Mouse (Mus musculus) MEL (cell line): Measurements from ENCODE around the gene Otof. TPM values are rescaled to one million over a fixed set of nuclear protein-coding genes. Genes with fewer than 3 reads are reported as not detected.

Source experiments
- DNase-seq: peaks from one replicate; pipeline ENCODE4 v3.0.0; 2011; ENCODE audit warnings: low read depth, low spot score
- H3K27ac ChIP-seq: 2 replicates; pipeline ENCODE4 v1.5.1; 2012; ENCODE audit warnings: low read depth, mild to moderate bottlenecking, control low read depth, low read length, moderate library complexity; ENCODE audit not compliant: control insufficient read depth
- H3K27me3 ChIP-seq, 2 experiments: fragments of 150-350 bp in 1 of 2; sonication (generic) in 1 of 2; 2 replicates each; pipeline ENCODE4 v1.6.1; 2012; ENCODE audit warnings: low read length in 2 of 2, mild to moderate bottlenecking in 2 of 2, improper control_type of control experiment in 1 of 2, moderate library complexity in 1 of 2; ENCODE audit not compliant: insufficient read depth in 2 of 2, control insufficient read depth in 1 of 2
- H3K36me3 ChIP-seq, 2 experiments: 2 replicates each; pipeline ENCODE4 v1.6.1; 2012 to 2014; ENCODE audit warnings: low read length in 2 of 2, improper control_type of control experiment in 1 of 2, inconsistent platforms in 1 of 2, mild to moderate bottlenecking in 1 of 2; ENCODE audit not compliant: insufficient read depth in 2 of 2, control insufficient read depth in 1 of 2
- H3K4me1 ChIP-seq, 2 experiments: fragments of 150-350 bp in 1 of 2; sonication (generic) in 1 of 2; 2 replicates each; pipeline ENCODE4 v1.6.1; 2012; ENCODE audit warnings: low read length in 2 of 2, improper control_type of control experiment in 1 of 2, mild to moderate bottlenecking in 1 of 2; ENCODE audit not compliant: insufficient read depth in 2 of 2, control insufficient read depth in 1 of 2
- H3K4me3 ChIP-seq, 2 experiments: fragments of 150-350 bp in 1 of 2; sonication (generic) in 1 of 2; 2 replicates each; pipeline ENCODE4 v1.5.1; 2012; ENCODE audit warnings: low read depth in 2 of 2, low read length in 2 of 2, mild to moderate bottlenecking in 2 of 2, moderate library complexity in 2 of 2, control low read depth in 1 of 2, improper control_type of control experiment in 1 of 2; ENCODE audit not compliant: control insufficient read depth in 1 of 2, insufficient read depth in 1 of 2
- H3K79me2 ChIP-seq: 2 replicates; pipeline ENCODE4 v1.6.1; 2012; ENCODE audit warnings: mild to moderate bottlenecking, low read length, moderate library complexity; ENCODE audit not compliant: control insufficient read depth, poor library complexity, insufficient read depth
- H3K9ac ChIP-seq: 2 replicates; pipeline ENCODE4 v1.6.1; 2012; ENCODE audit warnings: low read depth, mild to moderate bottlenecking, control low read depth, low read length, moderate library complexity; ENCODE audit not compliant: control insufficient read depth, poor library complexity, severe bottlenecking
- H3K9me3 ChIP-seq: fragments of 150-350 bp; sonication (generic); replicated peaks from 2 replicates; pipeline ENCODE4 v1.6.1; 2012; ENCODE audit warnings: mild to moderate bottlenecking, low read length, improper control_type of control experiment, moderate library complexity; ENCODE audit not compliant: insufficient read depth
- BHLHE40 ChIP-seq: IDR thresholded peaks from 2 replicates; pipeline ENCODE4 v1.6.1; 2012; ENCODE audit warnings: low read depth, mild to moderate bottlenecking, inconsistent platforms, low read length, improper control_type of control experiment, borderline replicate concordance
- CHD1 ChIP-seq: IDR thresholded peaks from 2 replicates; pipeline ENCODE4 v1.6.1; 2012; ENCODE audit warnings: low read depth, mild to moderate bottlenecking, inconsistent platforms, low read length, improper control_type of control experiment
- CTCF ChIP-seq, 3 experiments: IDR thresholded peaks in 2 of 3; conservative IDR thresholded peaks in 1 of 3; 2 replicates each; pipeline ENCODE4 v1.5.1; 2011 to 2012; ENCODE audit warnings: low read length in 3 of 3, low read depth in 2 of 3, mild to moderate bottlenecking in 2 of 3, improper control_type of control experiment in 1 of 3, inconsistent platforms in 1 of 3, mixed read lengths in 1 of 3, moderate library complexity in 1 of 3; ENCODE audit not compliant: control insufficient read depth in 1 of 3, insufficient read depth in 1 of 3, poor library complexity in 1 of 3, severe bottlenecking in 1 of 3
- GATA1 ChIP-seq: IDR thresholded peaks from 2 replicates; pipeline ENCODE4 v1.6.1; 2011; ENCODE audit warnings: low read depth, low read length, improper control_type of control experiment
- JUND ChIP-seq: IDR thresholded peaks from 2 replicates; pipeline ENCODE4 v1.6.1; 2011; ENCODE audit warnings: low read depth, mild to moderate bottlenecking, improper control_type of control experiment, low read length
- MAFK ChIP-seq: IDR thresholded peaks from 2 replicates; pipeline ENCODE4 v1.6.1; 2011; ENCODE audit warnings: low read depth, mild to moderate bottlenecking, low read length, improper control_type of control experiment, borderline replicate concordance
- MAX ChIP-seq: IDR thresholded peaks from 2 replicates; pipeline ENCODE4 v1.6.1; 2011; ENCODE audit warnings: low read length, improper control_type of control experiment
- MAZ ChIP-seq: IDR thresholded peaks from 2 replicates; pipeline ENCODE4 v1.6.1; 2012; ENCODE audit warnings: low read depth, mild to moderate bottlenecking, inconsistent platforms, low read length, improper control_type of control experiment
- MYC ChIP-seq: IDR thresholded peaks from 2 replicates; pipeline ENCODE4 v1.6.1; 2011; ENCODE audit warnings: low read depth, mild to moderate bottlenecking, low read length, improper control_type of control experiment, moderate library complexity
- NRF1 ChIP-seq: IDR thresholded peaks from 2 replicates; pipeline ENCODE4 v1.6.1; 2014; ENCODE audit warnings: low read depth, mild to moderate bottlenecking, inconsistent platforms, low read length, improper control_type of control experiment, moderate library complexity; ENCODE audit not compliant: poor library complexity, insufficient read depth, severe bottlenecking
- POLR2A ChIP-seq, 2 experiments: IDR thresholded peaks; 2 replicates each; pipeline ENCODE4 v1.6.1; 2011 to 2012; ENCODE audit warnings: low read length in 2 of 2, mild to moderate bottlenecking in 2 of 2, control low read depth in 1 of 2, improper control_type of control experiment in 1 of 2, low read depth in 1 of 2, moderate library complexity in 1 of 2; ENCODE audit not compliant: control insufficient read depth in 1 of 2, insufficient read depth in 1 of 2, poor library complexity in 1 of 2
- POLR2AphosphoS5 ChIP-seq: IDR thresholded peaks from 2 replicates; pipeline ENCODE4 v1.6.1; 2012; ENCODE audit warnings: low read depth, borderline replicate concordance, mild to moderate bottlenecking, inconsistent platforms, low read length, moderate library complexity, mixed read lengths
- RAD21 ChIP-seq: IDR thresholded peaks from 2 replicates; pipeline ENCODE4 v1.6.1; 2011; ENCODE audit warnings: mild to moderate bottlenecking, low read depth, low read length, improper control_type of control experiment
- RCOR1 ChIP-seq: IDR thresholded peaks from 2 replicates; pipeline ENCODE4 v1.6.1; 2012; ENCODE audit warnings: low read depth, mild to moderate bottlenecking, inconsistent platforms, low read length, improper control_type of control experiment
- SIN3A ChIP-seq: IDR thresholded peaks from 2 replicates; pipeline ENCODE4 v1.6.1; 2012; ENCODE audit warnings: low read length, improper control_type of control experiment, inconsistent platforms
- SMC3 ChIP-seq: IDR thresholded peaks from 2 replicates; pipeline ENCODE4 v1.6.1; 2011; ENCODE audit warnings: low read depth, low read length, improper control_type of control experiment
- TCF12 ChIP-seq: IDR thresholded peaks from 2 replicates; pipeline ENCODE4 v1.6.1; 2014; ENCODE audit warnings: low read depth, mild to moderate bottlenecking, inconsistent platforms, low read length, improper control_type of control experiment, moderate library complexity
- UBTF ChIP-seq: IDR thresholded peaks from 2 replicates; pipeline ENCODE4 v1.6.1; 2012; ENCODE audit warnings: low read depth, mild to moderate bottlenecking, inconsistent platforms, low read length, improper control_type of control experiment, moderate library complexity, borderline replicate concordance; ENCODE audit not compliant: insufficient read depth
- USF2 ChIP-seq, 2 experiments: IDR thresholded peaks; 2 replicates each; pipeline ENCODE4 v1.6.1; 2011 to 2012; ENCODE audit warnings: improper control_type of control experiment in 2 of 2, low read length in 2 of 2, borderline replicate concordance in 1 of 2, inconsistent platforms in 1 of 2, low read depth in 1 of 2, mild to moderate bottlenecking in 1 of 2; ENCODE audit not compliant: insufficient read depth in 1 of 2
- ZC3H11A ChIP-seq: IDR thresholded peaks from 2 replicates; pipeline ENCODE4 v1.6.1; 2012; ENCODE audit warnings: low read depth, mild to moderate bottlenecking, inconsistent platforms, low read length, improper control_type of control experiment
- polyA plus RNA-seq, 2 experiments: library from polyadenylated mRNA; stranded (reverse) in 1 of 2; unstranded in 1 of 2; fragments of >175 nt in 1 of 2; fragments of >200 nt in 1 of 2; gene quantifications; 2 replicates each; pipeline versions ENCODE4 v1.2.1 to v1.2.4; 2012; ENCODE audit warnings: low replicate concordance in 2 of 2, low read depth in 1 of 2; ENCODE audit not compliant: insufficient read length in 2 of 2, insufficient read depth in 1 of 2, missing spikeins in 1 of 2
- total RNA-seq: library from RNA; depleted of rRNA; stranded (reverse); fragments of 300-350 nt; gene quantifications from 2 replicates; pipeline ENCODE4 v1.2.3, GENCODE M21; 2012

The Otof gene
- total and polyA plus RNA-seq, 3 experiments: 0.01 TPM; not detected in 2

DNA sequence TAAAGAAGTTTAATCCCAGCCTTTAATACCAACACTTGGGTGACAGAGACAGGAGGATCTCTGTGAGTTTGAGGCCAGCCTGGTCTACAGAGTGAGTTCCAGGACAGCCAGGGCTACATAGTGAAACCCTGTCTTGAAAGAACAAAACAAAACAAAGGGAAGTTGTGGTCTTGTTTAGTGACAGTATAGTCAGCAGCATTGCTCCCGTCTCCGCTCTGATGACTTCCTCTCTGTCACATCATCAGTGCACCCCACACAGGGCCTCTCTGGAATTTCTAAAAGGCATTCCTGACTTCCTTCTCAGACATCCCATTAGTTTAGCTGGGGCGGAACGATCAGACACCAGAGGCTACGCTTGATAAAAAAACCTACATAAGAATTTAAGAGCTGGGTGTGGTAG lies 117.8 kb downstream of the Otof start:
- DNase-seq: peak; percentile 26
- Histone ChIP-seq H3K9me3 (no peaks in the 10 kb centered on the region), H3K9ac (no peak overlapping the region), H3K79me2 (no peaks in the 10 kb centered on the region), H3K4me1 (no peaks in the 10 kb centered on the region), H3K27me3 (peaks cover 0 to 6% of the 10 kb centered on the region in 2 experiments; a peak in 2 of 4 replicates), H3K36me3 (no peaks in the 10 kb centered on the region), H3K4me3 (no peak overlapping the region), H3K27ac (no peak overlapping the region)
- TF ChIP-seq POLR2AphosphoS5 (no peak), MAZ (no peak), SMC3 (no peak), BHLHE40 (no peak), MYC (no peak), UBTF (no peak), POLR2A (IDR thresholded peaks at IDR 0.05; ENCODE audit: control insufficient read depth in 1 of 2, insufficient read depth in 1 of 2, low read depth in 1 of 2, low read length in 2 of 2, poor library complexity in 1 of 2) (no peak), CHD1 (no peak)

DNA sequence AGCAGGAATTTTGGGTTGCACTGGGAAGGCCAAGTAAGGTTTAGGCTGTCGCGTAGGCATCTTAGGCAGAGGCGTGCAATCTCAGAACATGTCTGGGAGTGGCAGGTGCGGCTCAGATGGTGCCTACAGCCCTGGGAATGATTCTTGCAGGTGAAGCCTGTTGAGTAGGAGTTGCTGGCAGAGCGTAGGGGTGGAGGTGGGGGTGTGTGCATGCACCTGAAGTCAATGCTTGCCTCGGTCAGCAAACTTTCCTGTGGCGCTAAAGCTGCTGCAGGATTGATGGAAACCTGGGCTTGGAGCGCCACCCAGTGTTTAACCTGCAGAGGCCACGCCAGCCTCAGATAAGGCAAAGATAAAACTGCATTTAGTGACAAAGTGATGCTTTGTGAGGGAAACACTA lies 118.6 kb downstream of the Otof start:
- no peaks in the 10 kb centered on the region for H3K9me3 ChIP-seq
- TF ChIP-seq MAX (0 out of 2 replicates have a peak, but pooled peaks have one; percentile 5), SMC3 (peak; percentile 98), ZC3H11A (peak; percentile 97), TCF12 (no peak), UBTF (no peak), NRF1 (no peak), RCOR1 (0 out of 2 replicates have a peak, but pooled peaks have one; percentile 24), POLR2A (IDR thresholded peaks at IDR 0.05; ENCODE audit: control insufficient read depth in 1 of 2, insufficient read depth in 1 of 2, low read depth in 1 of 2, low read length in 2 of 2, poor library complexity in 1 of 2) (no peak), SIN3A (peak; percentile 57), JUND (no peak), MAFK (peak; percentile 62; the same call in 1 of the 2 replicates), RAD21 (peak; percentile 99), CTCF (IDR thresholded peaks at IDR 0.05 in 2 of 3, conservative IDR thresholded peaks at IDR 0.05 in 1 of 3; ENCODE audit: control insufficient read depth in 1 of 3, insufficient read depth in 1 of 3, low read depth in 2 of 3, low read length in 3 of 3, poor library complexity in 1 of 3, severe bottlenecking in 1 of 3) (peak; percentile 89 to 99 (median 98)), USF2 (IDR thresholded peaks at IDR 0.05; ENCODE audit: borderline replicate concordance in 1 of 2, insufficient read depth in 1 of 2, low read depth in 1 of 2, low read length in 2 of 2) (no peak), GATA1 (peak; percentile 89)
- no peak overlapping the region for H3K4me3 ChIP-seq
- H3K36me3 ChIP-seq: no peaks in the 10 kb centered on the region
- H3K79me2 ChIP-seq: no peaks in the 10 kb centered on the region
- H3K9ac ChIP-seq: no peak overlapping the region
- DNase-seq: peak; percentile 73
- H3K27me3 ChIP-seq: peaks cover 0 to 3% of the 10 kb centered on the region in 2 experiments; a peak in 1 of 4 replicates
- H3K27ac ChIP-seq: no peak overlapping the region
- no peaks in the 10 kb centered on the region for H3K4me1 ChIP-seq
